Mouse (Mus musculus) midbrain, embryonic 13.5 days (tissue): Measurements from ENCODE around the gene 2300002M23Rik. TPM values are rescaled to one million over a fixed set of nuclear protein-coding genes. Genes with fewer than 3 reads are reported as not detected.

Source experiments
- ATAC-seq: fragments of 200-750 bp; cut with Nextera tagmentation; 2 replicates; pipeline ENCODE4 v1.8.0; 2017; ENCODE audit warnings: mild to moderate bottlenecking, moderate TSS enrichment, moderate library complexity
- H3K27ac ChIP-seq: fragments of 300-500 bp; sonication (generic); 2 replicates; pipeline ENCODE4 v1.5.1; 2015; ENCODE audit warnings: inconsistent platforms, mild to moderate bottlenecking, moderate library complexity
- H3K27me3 ChIP-seq: fragments of 300-500 bp; sonication (generic); 2 replicates; pipeline ENCODE4 v1.6.1; 2015; ENCODE audit warnings: mild to moderate bottlenecking, inconsistent platforms
- H3K36me3 ChIP-seq: fragments of 300-500 bp; sonication (generic); 2 replicates; pipeline ENCODE4 v1.6.1; 2015; ENCODE audit warnings: mild to moderate bottlenecking, inconsistent platforms
- H3K4me1 ChIP-seq: fragments of 300-500 bp; sonication (generic); replicated peaks from 2 replicates; pipeline ENCODE4 v1.6.1; 2015; ENCODE audit warnings: inconsistent platforms
- H3K4me2 ChIP-seq: fragments of 300-500 bp; sonication (generic); replicated peaks from 2 replicates; pipeline ENCODE4 v1.6.1; 2015; ENCODE audit warnings: moderate library complexity, mild to moderate bottlenecking, inconsistent platforms
- H3K4me3 ChIP-seq: fragments of 300-500 bp; sonication (generic); replicated peaks from 2 replicates; pipeline ENCODE4 v1.5.1; 2015; ENCODE audit warnings: mild to moderate bottlenecking, inconsistent platforms
- H3K9ac ChIP-seq: fragments of 300-500 bp; sonication (generic); replicated peaks from 2 replicates; pipeline ENCODE4 v1.6.1; 2015; ENCODE audit warnings: mild to moderate bottlenecking, inconsistent platforms
- H3K9me3 ChIP-seq: fragments of 300-500 bp; sonication (generic); 2 replicates; pipeline ENCODE4 v1.6.1; 2016; ENCODE audit warnings: mild to moderate bottlenecking, inconsistent platforms
- WGBS: fragments of 180-500 bp; shearing (Covaris S2); methylation state at CpG from one replicate; pipeline ENCODE4 v1.1.7; 2015; 5-methylcytosine and 5-hydroxymethylcytosine counted together
- polyA plus RNA-seq: library from polyadenylated mRNA; unstranded; fragments of >200 nt; fragmentation: Nextera tagmentation; extraction: Ambion mirVana; gene quantifications from 2 replicates; pipeline ENCODE4 v1.2.1, GENCODE M21; 2015

2300002M23Rik gene
- polyA plus RNA-seq, 1 experiment from 2014 or later = not detected

- H3K4me2 ChIP-seq = no peak overlapping the region
- H3K27ac ChIP-seq = no peak overlapping the region
- no peaks in the 10 kb centered on the region for H3K4me1 ChIP-seq
- no peaks in the 10 kb centered on the region for H3K9me3 ChIP-seq
- ATAC-seq = no peak
- no peak overlapping the region for H3K4me3 ChIP-seq
- no peak overlapping the region for H3K9ac ChIP-seq
- H3K36me3 ChIP-seq = no peaks in the 10 kb centered on the region
- WGBS = 81% methylated on average over 9 of the region's 9 CpGs
- no peaks in the 10 kb centered on the region for H3K27me3 ChIP-seq
These were observed 9.9 kb upstream of the 2300002M23Rik start for GRCm38 (mm10) chr17:35557351-35557750.

DNA sequence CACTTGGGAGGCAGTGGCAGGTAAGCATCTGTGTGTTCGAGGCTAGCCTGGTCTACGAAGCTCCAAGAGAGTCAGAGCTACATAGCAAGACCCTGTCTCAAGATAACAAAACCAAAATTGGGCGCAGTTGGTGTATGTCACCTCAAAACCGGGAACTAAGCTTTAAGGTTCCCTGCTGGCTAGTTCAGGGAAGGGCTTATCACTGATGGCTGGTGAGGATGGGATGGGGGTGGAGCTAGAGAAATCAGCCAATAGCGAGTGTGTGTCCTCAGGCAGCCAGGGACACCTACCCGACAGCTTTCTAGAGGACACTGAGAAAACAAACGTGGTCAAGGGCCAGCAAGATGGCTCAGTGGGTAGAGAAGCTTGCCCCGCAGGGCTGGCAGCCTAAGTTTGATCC lies 9.0 kb upstream of the 2300002M23Rik start:
- no peaks in the 10 kb centered on the region for H3K9me3 ChIP-seq
- H3K4me2 ChIP-seq = no peak overlapping the region
- no peak for ATAC-seq
- H3K27ac ChIP-seq = no peak overlapping the region
- H3K4me3 ChIP-seq = no peak overlapping the region
- H3K9ac ChIP-seq = no peak overlapping the region
- 66% methylated on average over 8 of the region's 8 CpGs for WGBS
- H3K36me3 ChIP-seq = no peaks in the 10 kb centered on the region
- no peaks in the 10 kb centered on the region for H3K27me3 ChIP-seq
- H3K4me1 ChIP-seq = no peaks in the 10 kb centered on the region

DNA sequence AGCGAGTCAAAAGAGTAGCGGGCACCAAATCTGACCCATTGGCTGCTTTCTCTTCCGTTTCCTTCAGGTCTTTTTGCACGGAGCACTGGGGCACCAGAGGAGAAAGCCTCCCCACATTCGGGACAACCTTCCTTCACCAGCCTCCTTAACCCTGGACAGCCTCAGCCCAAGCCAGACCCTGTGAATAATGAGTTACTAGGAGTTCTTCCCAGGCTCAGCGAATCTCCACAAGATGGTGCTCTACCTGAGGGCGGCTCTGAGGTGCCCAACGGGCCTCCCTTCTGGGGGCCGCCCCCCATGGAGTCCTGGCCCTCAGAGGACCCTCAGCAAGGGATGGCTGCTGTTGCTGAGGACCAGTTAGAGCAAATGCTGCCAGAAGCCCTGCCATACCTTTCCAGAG lies 517 bp downstream of the 2300002M23Rik start:
- Histone ChIP-seq H3K4me2 (no peak overlapping the region), H3K27me3 (peaks cover 20% of the 10 kb centered on the region), H3K9ac (no peak overlapping the region), H3K9me3 (no peaks in the 10 kb centered on the region), H3K36me3 (no peaks in the 10 kb centered on the region), H3K4me3 (no peak overlapping the region), H3K27ac (no peak overlapping the region), H3K4me1 (peaks cover 17% of the 10 kb centered on the region)
- ATAC-seq = no peak
- 19% methylated on average over 9 of the region's 9 CpGs for WGBS

GRCm38 (mm10) chr17:35569091-35569944 lies 2.1 kb downstream of the 2300002M23Rik start:
- H3K36me3 ChIP-seq = no peaks in the 10 kb centered on the region
- ATAC-seq = peak; percentile 63
- H3K4me3 ChIP-seq = peak overlapping the region; percentile 31
- no peaks in the 10 kb centered on the region for H3K9me3 ChIP-seq
- H3K4me2 ChIP-seq = peak overlapping the region; percentile 57
- H3K4me1 ChIP-seq = peaks cover 17% of the 10 kb centered on the region
- H3K27me3 ChIP-seq = peaks cover 20% of the 10 kb centered on the region
- H3K27ac ChIP-seq = no peak overlapping the region
- H3K9ac ChIP-seq = peak overlapping the region; percentile 45
- 1% methylated on average over 28 of the region's 28 CpGs for WGBS

- no peak overlapping the region for H3K9ac ChIP-seq
- H3K4me1 ChIP-seq = peaks cover 17% of the 10 kb centered on the region
- H3K4me2 ChIP-seq = no peak overlapping the region
- no peaks in the 10 kb centered on the region for H3K9me3 ChIP-seq
- peaks cover 20% of the 10 kb centered on the region for H3K27me3 ChIP-seq
- WGBS = 77% methylated on average over 14 of the region's 14 CpGs
- H3K27ac ChIP-seq = no peak overlapping the region
- H3K36me3 ChIP-seq = no peaks in the 10 kb centered on the region
- ATAC-seq = no peak
- H3K4me3 ChIP-seq = no peak overlapping the region
These were observed 3.6 kb downstream of the 2300002M23Rik start for GRCm38 (mm10) chr17:35570836-35571235.

GRCm38 (mm10) chr17:35571477-35571876 lies 4.2 kb downstream of the 2300002M23Rik start:
- H3K4me1 ChIP-seq = peaks cover 17% of the 10 kb centered on the region
- H3K9me3 ChIP-seq = no peaks in the 10 kb centered on the region
- WGBS = 96% methylated on average over 7 of the region's 7 CpGs

DNA sequence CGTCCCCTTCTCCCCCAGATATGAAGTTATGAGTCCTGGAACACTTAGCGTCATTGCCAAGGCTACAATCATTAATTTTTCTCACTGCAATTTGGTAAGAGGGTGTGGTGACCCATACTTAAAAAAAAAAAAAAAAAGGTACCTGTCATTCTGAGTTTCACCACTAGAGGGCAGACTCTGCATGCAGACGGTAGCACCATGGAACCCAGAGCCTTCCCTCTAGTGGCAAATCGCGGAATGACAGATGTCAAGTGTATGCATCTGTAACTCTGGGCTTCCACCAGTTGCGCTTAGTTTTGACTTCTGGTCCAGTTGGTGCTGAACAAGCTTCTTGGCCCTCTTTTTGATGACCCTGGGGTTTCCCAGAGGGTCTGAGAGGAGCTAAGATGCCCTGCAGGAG lies 11.0 kb downstream of the 2300002M23Rik start:
- WGBS = 18% methylated on average over 6 of the region's 6 CpGs
- ATAC-seq = peak; percentile 30; the same call in 1 of the 2 replicates
- Histone ChIP-seq H3K9me3 (no peaks in the 10 kb centered on the region), H3K36me3 (no peaks in the 10 kb centered on the region), H3K4me1 (no peaks in the 10 kb centered on the region), H3K4me3 (no peak overlapping the region), H3K4me2 (no peak overlapping the region), H3K9ac (no peak overlapping the region), H3K27ac (no peak overlapping the region), H3K27me3 (no peaks in the 10 kb centered on the region)

More at GRCm38 (mm10) chr17:35571477-35571876, 4.2 kb downstream of the 2300002M23Rik start:
- H3K9ac ChIP-seq = no peak overlapping the region
- ATAC-seq = no peak
- no peaks in the 10 kb centered on the region for H3K36me3 ChIP-seq
- peaks cover 20% of the 10 kb centered on the region for H3K27me3 ChIP-seq
- no peak overlapping the region for H3K4me3 ChIP-seq
- H3K4me2 ChIP-seq = no peak overlapping the region
- H3K27ac ChIP-seq = no peak overlapping the region

GRCm38 (mm10) chr17:35582900-35583299 lies 15.7 kb downstream of the 2300002M23Rik start:
- Histone ChIP-seq H3K4me2 (no peak overlapping the region), H3K9me3 (no peaks in the 10 kb centered on the region), H3K36me3 (no peaks in the 10 kb centered on the region), H3K27me3 (peaks cover 11% of the 10 kb centered on the region), H3K4me1 (0 out of 2 replicates have a peak, but pooled peaks cover 3% of the 10 kb centered on the region), H3K4me3 (no peak overlapping the region), H3K27ac (no peak overlapping the region), H3K9ac (no peak overlapping the region)
- ATAC-seq = no peak
- WGBS = 97% methylated on average over 1 of the region's 1 CpGs

DNA sequence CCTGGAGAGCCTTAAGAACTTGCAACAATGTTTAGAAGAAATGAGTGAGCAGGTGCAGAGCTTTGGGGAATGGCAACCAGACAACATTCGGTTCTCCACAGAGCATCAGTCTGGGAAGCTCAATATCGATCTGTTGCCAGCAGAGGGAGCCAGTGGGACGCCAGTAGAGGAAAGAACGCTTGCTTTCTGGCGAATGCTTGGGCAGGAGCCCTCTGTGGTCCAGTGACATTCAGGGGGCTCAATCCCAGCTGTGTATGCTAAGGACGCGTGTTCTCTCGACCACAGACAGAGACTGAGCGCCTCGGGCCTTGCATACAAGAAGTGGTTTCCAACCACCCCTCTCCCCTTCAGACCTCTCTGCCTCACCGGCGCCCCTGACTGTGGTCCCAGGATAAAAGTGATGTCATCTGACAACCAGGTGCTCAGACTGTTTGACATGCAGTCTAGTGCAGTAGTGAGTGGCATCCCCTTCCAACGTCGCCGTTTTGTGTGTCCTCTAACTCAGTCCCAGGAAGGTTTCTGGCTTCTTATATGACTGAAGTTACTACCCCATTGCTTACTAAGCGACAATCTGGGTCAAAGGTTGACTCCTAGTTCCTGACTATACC lies 17.2 kb downstream of the 2300002M23Rik start:
- Histone ChIP-seq H3K4me2 (peak overlapping the region; percentile 41), H3K4me1 (peaks cover 8% of the 10 kb centered on the region; the same call in 1 of the 2 replicates), H3K27ac (no peak overlapping the region), H3K36me3 (no peaks in the 10 kb centered on the region), H3K27me3 (peaks cover 11% of the 10 kb centered on the region), H3K9ac (no peak overlapping the region), H3K4me3 (no peak overlapping the region), H3K9me3 (no peaks in the 10 kb centered on the region)
- WGBS = 17% methylated on average over 16 of the region's 16 CpGs
- peak; percentile 80 for ATAC-seq

GRCm38 (mm10) chr17:35587291-35587690 lies 20.0 kb downstream of the 2300002M23Rik start:
- no peak overlapping the region for H3K4me2 ChIP-seq
- WGBS = 100% methylated on average over 1 of the region's 1 CpGs
- H3K27ac ChIP-seq = no peak overlapping the region
- H3K9me3 ChIP-seq = no peaks in the 10 kb centered on the region
- peaks cover 11% of the 10 kb centered on the region for H3K27me3 ChIP-seq
- no peak for ATAC-seq
- H3K4me3 ChIP-seq = no peak overlapping the region
- peaks cover 11% of the 10 kb centered on the region; the same call in 1 of the 2 replicates for H3K4me1 ChIP-seq
- H3K9ac ChIP-seq = no peak overlapping the region
- no peaks in the 10 kb centered on the region for H3K36me3 ChIP-seq

- WGBS = 5% methylated on average over 4 of the region's 4 CpGs
- no peaks in the 10 kb centered on the region for H3K9me3 ChIP-seq
- no peak for ATAC-seq
These were observed 21.1 kb downstream of the 2300002M23Rik start for GRCm38 (mm10) chr17:35588387-35588786.

More at GRCm38 (mm10) chr17:35588387-35588786, 21.1 kb downstream of the 2300002M23Rik start:
- Histone ChIP-seq H3K27ac (no peak overlapping the region), H3K4me3 (no peak overlapping the region), H3K27me3 (peaks cover 11% of the 10 kb centered on the region), H3K9ac (no peak overlapping the region), H3K36me3 (no peaks in the 10 kb centered on the region), H3K4me2 (no peak overlapping the region), H3K4me1 (peaks cover 11% of the 10 kb centered on the region; the same call in 1 of the 2 replicates)
